Mouse (Mus musculus) liver, embryonic 14.5 days (tissue): ENCODE results near the gene Kat6b. TPM values are rescaled to one million over a fixed set of nuclear protein-coding genes. Genes with fewer than 3 reads are reported as not detected.

Experiments used
- ATAC-seq: fragments of 200-750 bp; cut with Nextera tagmentation; 2 replicates; pipeline ENCODE4 v1.8.0; 2017; ENCODE audit warnings: moderate number of reproducible peaks, mild to moderate bottlenecking, moderate library complexity; ENCODE audit not compliant: insufficient read depth
- DNase-seq, 3 experiments: peaks; one replicate each; pipeline ENCODE4 v3.0.0-alpha.2; 2012 to 2013; ENCODE audit warnings: low read depth in 3 of 3, low spot score in 3 of 3
- H3K27ac ChIP-seq: fragments of 300-500 bp; sonication (generic); 2 replicates; pipeline ENCODE4 v1.5.1; 2014; ENCODE audit warnings: moderate library complexity, mild to moderate bottlenecking, control low read depth, inconsistent platforms
- H3K27me3 ChIP-seq: fragments of 300-500 bp; sonication (generic); 2 replicates; pipeline ENCODE4 v1.6.1; 2014; ENCODE audit warnings: mild to moderate bottlenecking, low read length, moderate library complexity; ENCODE audit not compliant: control insufficient read depth, insufficient read depth
- H3K36me3 ChIP-seq: fragments of 300-500 bp; sonication (generic); replicated peaks from 2 replicates; pipeline ENCODE4 v1.6.1; 2014; ENCODE audit warnings: low read depth; ENCODE audit not compliant: control insufficient read depth, insufficient read depth
- H3K4me1 ChIP-seq, 2 experiments: fragments of 200-500 bp in 1 of 2; fragments of 300-500 bp in 1 of 2; sonication (generic) in 1 of 2; replicated peaks; 2 replicates each; pipeline ENCODE4 v1.6.1; 2012 to 2014; ENCODE audit warnings: antibody characterized with exemption in 1 of 2, inconsistent platforms in 1 of 2, low read length in 1 of 2; ENCODE audit not compliant: control insufficient read depth in 2 of 2, insufficient read depth in 2 of 2
- H3K4me2 ChIP-seq: fragments of 300-500 bp; sonication (generic); 2 replicates; pipeline ENCODE4 v1.6.1; 2014; ENCODE audit warnings: low read depth, mild to moderate bottlenecking, control low read depth, moderate library complexity
- H3K4me3 ChIP-seq, 2 experiments: fragments of 200-500 bp in 1 of 2; fragments of 300-500 bp in 1 of 2; sonication (generic) in 1 of 2; 2 replicates each; pipeline ENCODE4 v1.5.1; 2012 to 2014; ENCODE audit warnings: low read depth in 2 of 2, low read length in 2 of 2, mild to moderate bottlenecking in 2 of 2, control low read depth in 1 of 2, inconsistent platforms in 1 of 2, moderate library complexity in 1 of 2; ENCODE audit not compliant: insufficient read depth in 1 of 2
- H3K9ac ChIP-seq: fragments of 300-500 bp; sonication (generic); replicated peaks from 2 replicates; pipeline ENCODE4 v1.6.1; 2014; ENCODE audit warnings: mild to moderate bottlenecking, control low read depth, moderate library complexity
- H3K9me3 ChIP-seq: fragments of 300-500 bp; sonication (generic); 2 replicates; pipeline ENCODE4 v1.6.1; 2016; ENCODE audit warnings: low read length, mixed read lengths; ENCODE audit not compliant: control insufficient read depth
- CTCF ChIP-seq: IDR thresholded peaks from 2 replicates; pipeline ENCODE4 v1.5.1; 2016; ENCODE audit warnings: antibody characterized with exemption, low read depth, control low read depth
- EP300 ChIP-seq: IDR thresholded peaks from 2 replicates; pipeline ENCODE4 v1.6.1; 2016; ENCODE audit warnings: antibody characterized with exemption, low read depth
- WGBS: fragments of 180-500 bp; shearing (Covaris S2); extraction: QIAGEN DNeasy Blood & Tissue Kit; methylation state at CpG from one replicate; pipeline ENCODE4 v1.1.7; 2014; ENCODE audit not compliant: insufficient replicate concordance; 5-methylcytosine and 5-hydroxymethylcytosine counted together
- polyA plus RNA-seq, 2 experiments: library from polyadenylated mRNA; depleted of rRNA in 1 of 2; stranded (reverse) in 1 of 2; unstranded in 1 of 2; fragments of >200 nt; fragmentation: Nextera tagmentation in 1 of 2; extraction: Ambion mirVana in 1 of 2; gene quantifications; 2 replicates each; pipeline versions ENCODE4 v1.2.1 to v1.2.3; 2012 to 2014

Kat6b gene
- polyA plus RNA-seq (2012; rRNA removed) (1.3 and 1.4 TPM in 2 replicates), polyA plus RNA-seq (2014; fragmentation: Nextera tagmentation; extraction: Ambion mirVana) (0.93 and 1.4 TPM in 2 replicates)

GRCm38 (mm10) chr14:21481231-21481630, at the start of gene Kat6b:
Kat6b (plus strand) TSS chr14:21481434.
- H3K9ac ChIP-seq = no peak within 1 kb of the TSS
- no peaks in the 10 kb centered on the region for H3K9me3 ChIP-seq
- no peak for ATAC-seq
- no peak within 1 kb of the TSS for H3K4me3 ChIP-seq
- H3K27me3 ChIP-seq = no peaks in the 10 kb centered on the region
- no peaks in the 10 kb centered on the region for H3K4me1 ChIP-seq
- no peak for DNase-seq
- 84% methylated on average over 7 of the region's 7 CpGs for WGBS
- H3K4me2 ChIP-seq = no peak within 1 kb of the TSS
- H3K27ac ChIP-seq = no peak within 1 kb of the TSS
- TF ChIP-seq EP300 (no peak), CTCF (no peak)
- no peaks in the 10 kb centered on the region for H3K36me3 ChIP-seq

- TF ChIP-seq EP300 = no peak
- TF ChIP-seq CTCF = no peak
- no peak for DNase-seq
- Histone ChIP-seq H3K4me3 (no peak overlapping the region), H3K9ac (no peak overlapping the region), H3K36me3 (no peaks in the 10 kb centered on the region), H3K27ac (no peak overlapping the region), H3K4me2 (no peak overlapping the region), H3K27me3 (no peaks in the 10 kb centered on the region), H3K9me3 (no peaks in the 10 kb centered on the region), H3K4me1 (no peaks in the 10 kb centered on the region)
- ATAC-seq = no peak
- 60% methylated on average over 4 of the region's 4 CpGs for WGBS
These were observed 47.8 kb upstream of the Kat6b start for GRCm38 (mm10) chr14:21433415-21433814.

- H3K9ac ChIP-seq = no peak overlapping the region
- ATAC-seq (no peak), DNase-seq (no peak)
- no peaks in the 10 kb centered on the region for H3K36me3 ChIP-seq
- TF ChIP-seq EP300 (no peak), CTCF (no peak)
- H3K27me3 ChIP-seq = no peaks in the 10 kb centered on the region
- H3K4me1 ChIP-seq = no peaks in the 10 kb centered on the region
- H3K27ac ChIP-seq = no peak overlapping the region
- 73% methylated on average over 5 of the region's 5 CpGs for WGBS
- H3K4me3 ChIP-seq = no peak overlapping the region
- H3K4me2 ChIP-seq = no peak overlapping the region
- H3K9me3 ChIP-seq = no peaks in the 10 kb centered on the region
These were observed 47.2 kb upstream of the Kat6b start for GRCm38 (mm10) chr14:21433995-21434394.

GRCm38 (mm10) chr14:21434686-21435085, 46.5 kb upstream of the Kat6b start:
- H3K36me3 ChIP-seq = no peaks in the 10 kb centered on the region
- no peak for TF ChIP-seq EP300
- TF ChIP-seq CTCF = no peak
- H3K27me3 ChIP-seq = no peaks in the 10 kb centered on the region
- 73% methylated on average over 9 of the region's 9 CpGs for WGBS
- H3K27ac ChIP-seq = no peak overlapping the region
- no peak overlapping the region for H3K9ac ChIP-seq
- no peaks in the 10 kb centered on the region for H3K9me3 ChIP-seq
- DNase-seq = no peak
- no peak overlapping the region for H3K4me2 ChIP-seq
- no peak overlapping the region for H3K4me3 ChIP-seq
- H3K4me1 ChIP-seq = no peaks in the 10 kb centered on the region
- no peak for ATAC-seq

GRCm38 (mm10) chr14:21439785-21440184, 41.4 kb upstream of the Kat6b start:
- Histone ChIP-seq H3K27me3 (no peaks in the 10 kb centered on the region), H3K36me3 (no peaks in the 10 kb centered on the region), H3K9me3 (no peaks in the 10 kb centered on the region), H3K4me1 (no peaks in the 10 kb centered on the region), H3K4me3 (no peak overlapping the region), H3K4me2 (no peak overlapping the region), H3K9ac (no peak overlapping the region), H3K27ac (no peak overlapping the region)
- ATAC-seq (no peak), DNase-seq (no peak)
- TF ChIP-seq EP300 (no peak), CTCF (no peak)
- WGBS = 39% methylated on average over 4 of the region's 4 CpGs
